Mouse (Mus musculus): ENCODE data around the gene Mri1. TPM values are rescaled to one million over a fixed set of nuclear protein-coding genes. Genes with fewer than 3 reads are reported as not detected.

Gene Mri1
- polyA plus RNA-seq, 1 experiment: 59.5 TPM

DNA sequence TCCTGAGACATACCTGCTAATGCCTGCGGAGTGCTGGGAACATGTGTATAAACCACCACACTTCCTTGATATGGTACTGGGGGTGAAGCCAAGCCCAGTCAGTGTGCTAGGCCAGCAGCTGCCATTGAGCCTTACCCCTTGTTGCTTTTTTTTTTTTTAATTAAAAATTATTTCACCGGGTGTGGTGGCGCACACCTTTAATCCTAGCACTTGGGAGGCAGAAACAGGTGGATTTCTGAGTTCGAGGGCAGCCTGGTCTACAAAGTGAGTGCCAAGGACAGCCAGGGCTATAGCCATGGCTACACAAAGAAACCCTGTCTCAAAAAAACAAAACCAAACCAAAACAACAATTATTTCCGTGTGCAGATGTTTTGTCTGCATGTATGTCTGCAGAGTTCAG lies 52.1 kb downstream of the Mri1 start:
- H3K27ac ChIP-seq (ENCODE audit: insufficient read depth, low read length): no peak overlapping the region
- TF ChIP-seq POLR2A (IDR thresholded peaks at IDR 0.05; ENCODE audit: low read depth, low read length) (no peak), CTCF (IDR thresholded peaks at IDR 0.05; ENCODE audit: extremely low read depth, insufficient read depth, insufficient read length, insufficient replicate concordance) (no peak)
- H3K4me3 ChIP-seq (ENCODE audit: extremely low read depth, insufficient read depth, insufficient read length): no peak overlapping the region
- H3K27me3 ChIP-seq (ENCODE audit: control insufficient read depth, insufficient read depth, low read length): no peaks in the 10 kb centered on the region
- H3K4me1 ChIP-seq (ENCODE audit: control insufficient read depth, insufficient read depth, insufficient read length): peaks cover 44% of the 10 kb centered on the region
- H3K36me3 ChIP-seq (ENCODE audit: control insufficient read depth, insufficient read depth, low read length): no peaks in the 10 kb centered on the region
- no peak for DNase-seq (ENCODE audit: low read depth in 1 of 2, low spot score in 2 of 2)
- 90% methylated on average over 5 of the region's 5 CpGs for WGBS

DNA sequence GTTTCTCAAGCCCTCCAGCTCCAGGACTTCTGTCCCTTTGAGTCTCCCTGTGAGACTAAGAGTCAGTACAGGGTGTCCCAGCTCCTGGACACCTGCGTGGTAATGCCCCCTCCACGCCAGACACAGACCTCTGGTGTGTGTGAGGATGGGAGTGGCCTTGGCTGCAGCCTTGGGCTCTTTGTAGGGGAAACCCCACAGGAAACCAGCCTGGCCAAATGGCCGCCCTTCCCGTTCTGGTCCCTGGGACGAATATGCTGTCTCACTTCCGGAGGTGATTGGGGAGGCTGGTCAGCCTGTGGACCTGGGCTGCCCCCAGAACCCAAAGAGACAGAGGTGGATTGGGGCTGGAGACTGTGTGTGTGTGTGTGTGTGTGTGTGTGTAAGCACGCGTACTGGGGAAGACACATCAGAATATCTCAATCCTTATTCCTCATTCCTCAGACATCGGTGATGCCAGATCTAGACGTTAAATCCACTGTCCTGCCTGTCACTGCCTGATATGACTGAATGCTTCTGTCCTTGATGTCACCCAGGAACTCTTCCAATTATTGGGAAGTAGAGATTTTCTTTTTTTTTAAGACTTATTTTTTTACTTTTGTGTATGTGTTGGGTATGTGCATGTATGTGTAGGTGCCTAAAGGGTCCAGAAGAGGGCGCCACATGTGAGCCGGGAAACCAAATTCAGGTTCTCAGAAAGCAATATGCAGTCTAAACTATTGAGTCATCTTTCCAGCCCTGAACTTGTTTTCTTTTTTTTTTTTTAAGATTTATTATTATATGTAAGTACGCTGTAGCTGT lies 53.0 kb downstream of the Mri1 start:
- peak in 1 of 2 experiments; percentile 41 for DNase-seq (ENCODE audit: low read depth in 1 of 2, low spot score in 2 of 2)
- TF ChIP-seq CTCF (IDR thresholded peaks at IDR 0.05; ENCODE audit: extremely low read depth, insufficient read depth, insufficient read length, insufficient replicate concordance): 0 out of 2 replicates have a peak, but pooled peaks have one; percentile 3
- TF ChIP-seq POLR2A (IDR thresholded peaks at IDR 0.05; ENCODE audit: low read depth, low read length): no peak
- Histone ChIP-seq H3K27ac (ENCODE audit: insufficient read depth, low read length) (peak overlapping the region; percentile 90), H3K36me3 (ENCODE audit: control insufficient read depth, insufficient read depth, low read length) (no peaks in the 10 kb centered on the region), H3K27me3 (ENCODE audit: control insufficient read depth, insufficient read depth, low read length) (no peaks in the 10 kb centered on the region), H3K4me3 (ENCODE audit: extremely low read depth, insufficient read depth, insufficient read length) (peak overlapping the region; percentile 52; the same call in 1 of the 2 replicates), H3K4me1 (ENCODE audit: control insufficient read depth, insufficient read depth, insufficient read length) (peaks cover 44% of the 10 kb centered on the region)
- WGBS: 27% methylated on average over 13 of the region's 13 CpGs

DNA sequence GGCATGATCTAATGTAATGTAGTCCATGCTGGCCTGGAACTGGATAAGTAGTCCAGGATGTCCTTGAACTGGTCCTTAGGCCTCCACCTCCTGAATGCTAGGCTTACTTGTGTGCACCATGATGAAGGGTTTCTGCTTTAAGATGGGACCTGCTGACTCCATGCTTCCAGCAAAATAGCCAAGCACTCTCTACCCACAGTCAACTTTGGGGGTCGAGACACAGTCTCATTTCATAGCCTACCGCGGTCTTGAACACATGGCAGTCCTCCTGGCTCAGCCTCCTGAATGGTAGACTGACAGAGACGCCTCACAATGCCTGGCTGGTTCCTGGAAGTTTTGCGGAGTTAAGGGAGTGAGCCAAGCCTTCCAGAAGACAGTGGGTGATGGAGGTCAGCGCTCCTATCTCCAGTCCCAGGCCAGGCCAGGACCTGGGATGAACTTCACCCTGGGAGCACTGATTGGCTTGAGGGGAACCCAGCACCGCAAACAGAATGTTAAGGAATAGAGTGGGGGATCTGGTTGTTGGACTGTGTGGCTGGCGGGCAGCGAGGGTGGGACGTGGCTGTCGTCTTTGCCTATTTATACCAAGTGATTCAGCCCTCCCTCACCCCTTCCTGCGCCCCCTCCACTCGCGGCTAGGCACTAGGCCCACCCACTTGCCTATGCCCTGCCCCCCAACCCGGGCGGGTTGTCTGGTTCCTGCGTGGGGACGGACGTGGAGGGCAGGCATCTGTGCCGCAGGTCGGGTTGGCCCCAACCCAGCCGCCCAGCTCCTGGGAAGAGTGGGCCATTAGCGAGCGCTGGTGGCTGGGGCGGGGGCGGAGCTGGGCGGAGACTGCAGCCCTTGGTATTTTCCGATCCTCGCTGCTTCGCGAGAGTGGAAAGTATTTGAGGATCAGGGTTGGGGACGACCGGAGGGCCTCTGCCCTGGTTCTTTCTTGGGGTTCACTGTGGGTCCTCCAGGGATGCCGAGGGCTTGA lies 53.9 kb downstream of the Mri1 start:
- Histone ChIP-seq H3K27me3 (ENCODE audit: control insufficient read depth, insufficient read depth, low read length) (no peaks in the 10 kb centered on the region), H3K4me1 (ENCODE audit: control insufficient read depth, insufficient read depth, insufficient read length) (peaks cover 41% of the 10 kb centered on the region), H3K27ac (ENCODE audit: insufficient read depth, low read length) (peak overlapping the region; percentile 90), H3K36me3 (ENCODE audit: control insufficient read depth, insufficient read depth, low read length) (no peaks in the 10 kb centered on the region), H3K4me3 (ENCODE audit: extremely low read depth, insufficient read depth, insufficient read length) (peak overlapping the region; percentile 52; the same call in 1 of the 2 replicates)
- DNase-seq (ENCODE audit: low read depth in 1 of 2, low spot score in 2 of 2): peak; percentile 67 to 68
- TF ChIP-seq CTCF (IDR thresholded peaks at IDR 0.05; ENCODE audit: extremely low read depth, insufficient read depth, insufficient read length, insufficient replicate concordance) (no peak), POLR2A (IDR thresholded peaks at IDR 0.05; ENCODE audit: low read depth, low read length) (peak; percentile 16)
- WGBS: 10% methylated on average over 34 of the region's 34 CpGs

- Histone ChIP-seq H3K36me3 (ENCODE audit: control insufficient read depth, insufficient read depth, low read length) (no peaks in the 10 kb centered on the region), H3K4me3 (ENCODE audit: extremely low read depth, insufficient read depth, insufficient read length) (peak overlapping the region; percentile 77; the same call in 1 of the 2 replicates), H3K27ac (ENCODE audit: insufficient read depth, low read length) (peak overlapping the region; percentile 92), H3K4me1 (ENCODE audit: control insufficient read depth, insufficient read depth, insufficient read length) (peaks cover 39% of the 10 kb centered on the region), H3K27me3 (ENCODE audit: control insufficient read depth, insufficient read depth, low read length) (no peaks in the 10 kb centered on the region)
- TF ChIP-seq POLR2A (IDR thresholded peaks at IDR 0.05; ENCODE audit: low read depth, low read length) (no peak), CTCF (IDR thresholded peaks at IDR 0.05; ENCODE audit: extremely low read depth, insufficient read depth, insufficient read length, insufficient replicate concordance) (no peak)
- DNase-seq (ENCODE audit: low read depth in 1 of 2, low spot score in 2 of 2): no peak
- 35% methylated on average over 9 of the region's 9 CpGs for WGBS
Observed at GRCm38 (mm10) chr8:84202466-84202865, 54.7 kb downstream of the Mri1 start.

GRCm38 (mm10) chr8:84201545-84202245 lies 55.4 kb downstream of the Mri1 start:
- peak overlapping the region; percentile 92 for H3K27ac ChIP-seq (ENCODE audit: insufficient read depth, low read length)
- TF ChIP-seq CTCF (IDR thresholded peaks at IDR 0.05; ENCODE audit: extremely low read depth, insufficient read depth, insufficient read length, insufficient replicate concordance) (no peak), POLR2A (IDR thresholded peaks at IDR 0.05; ENCODE audit: low read depth, low read length) (no peak)
- peaks cover 39% of the 10 kb centered on the region for H3K4me1 ChIP-seq (ENCODE audit: control insufficient read depth, insufficient read depth, insufficient read length)
- no peaks in the 10 kb centered on the region for H3K36me3 ChIP-seq (ENCODE audit: control insufficient read depth, insufficient read depth, low read length)
- 23% methylated on average over 15 of the region's 15 CpGs for WGBS
- peak overlapping the region; percentile 77 for H3K4me3 ChIP-seq (ENCODE audit: extremely low read depth, insufficient read depth, insufficient read length)
- no peak for DNase-seq (ENCODE audit: low read depth in 1 of 2, low spot score in 2 of 2)
- no peaks in the 10 kb centered on the region for H3K27me3 ChIP-seq (ENCODE audit: control insufficient read depth, insufficient read depth, low read length)
